Mouse (Mus musculus) heart, adult 18-20 months (tissue): ENCODE measurements at regions not wholly inside any gene's neighbourhood (a gene's known extent, or its start where the extent isn't known, plus 50 kb on each side); places are given as distances from the start of the nearest gene placed in this dataset.

Experiments
- DNase-seq, 2 experiments: peaks; one replicate each; pipeline ENCODE4 v3.0.0; 2021 to 2022; ENCODE audit warnings: mixed read lengths in 1 of 2

GRCm38 (mm10) chr19:14664682-14665417, 67.0 kb upstream of the Tle4 start:
- DNase-seq = no peak

DNA sequence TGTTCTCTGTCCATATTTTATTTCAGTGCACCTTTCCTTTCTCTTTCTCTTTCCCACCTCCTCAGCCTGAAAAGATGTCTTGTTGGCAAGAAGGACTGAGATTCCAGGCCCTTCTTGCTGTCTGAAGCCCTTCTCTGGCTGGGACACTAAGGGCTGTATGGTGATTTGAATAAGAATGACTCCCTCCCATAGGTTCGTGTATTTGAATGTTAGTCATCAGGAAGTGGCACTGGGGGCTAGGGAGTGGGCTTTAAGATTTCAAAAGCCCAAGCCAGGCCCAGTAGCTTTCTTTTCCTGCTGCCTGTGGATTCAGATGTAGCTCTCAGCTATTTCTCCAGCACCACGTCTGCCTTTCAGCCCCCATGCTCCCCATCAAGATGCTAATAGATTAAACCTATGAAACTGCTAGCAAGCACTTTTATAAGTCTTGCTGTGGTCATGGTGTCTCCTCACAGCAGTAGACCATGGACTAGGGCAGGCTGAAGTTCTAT, 66.3 kb upstream of the Tle4 start:
- DNase-seq = no peak

DNA sequence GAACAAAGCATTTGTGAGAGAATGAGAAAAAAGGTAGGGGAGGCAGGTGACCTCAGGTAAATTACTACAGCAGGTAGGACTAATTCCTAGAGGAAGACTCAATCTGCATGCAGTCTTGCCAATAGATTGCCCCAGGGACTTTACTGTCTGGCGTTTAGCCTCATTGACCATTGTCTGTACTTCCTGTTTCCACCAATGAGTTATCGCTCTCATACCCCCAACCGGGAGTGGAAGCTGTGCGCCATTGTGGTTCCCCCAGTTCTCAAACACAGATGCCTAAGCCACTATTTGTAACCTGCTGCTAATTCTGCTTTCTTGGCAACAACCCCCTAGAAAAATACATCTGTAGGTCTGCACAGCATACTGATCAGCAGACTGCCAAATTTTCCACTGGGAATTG, 65.5 kb upstream of the Tle4 start:
- no peak for DNase-seq

DNA sequence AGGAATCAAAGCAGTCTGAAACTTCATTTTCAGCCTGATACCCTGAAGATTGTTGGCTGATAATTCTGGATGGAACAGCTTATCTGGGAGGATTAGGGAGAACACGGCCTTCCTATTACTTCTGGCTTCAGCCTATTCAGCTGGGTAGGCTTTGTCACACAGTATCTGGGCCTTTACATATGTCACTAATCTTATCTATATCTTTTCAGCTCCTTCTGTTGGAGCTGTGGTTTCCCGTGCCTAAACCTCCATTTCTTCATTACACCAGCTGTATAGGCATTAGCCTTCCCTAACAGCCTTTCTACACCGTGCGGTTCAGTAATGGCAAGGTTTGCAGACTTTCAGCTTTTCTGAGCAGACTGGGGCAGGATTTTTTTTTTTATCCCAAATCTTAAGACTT, 61.9 kb upstream of the Tle4 start:
- no peak for DNase-seq

DNA sequence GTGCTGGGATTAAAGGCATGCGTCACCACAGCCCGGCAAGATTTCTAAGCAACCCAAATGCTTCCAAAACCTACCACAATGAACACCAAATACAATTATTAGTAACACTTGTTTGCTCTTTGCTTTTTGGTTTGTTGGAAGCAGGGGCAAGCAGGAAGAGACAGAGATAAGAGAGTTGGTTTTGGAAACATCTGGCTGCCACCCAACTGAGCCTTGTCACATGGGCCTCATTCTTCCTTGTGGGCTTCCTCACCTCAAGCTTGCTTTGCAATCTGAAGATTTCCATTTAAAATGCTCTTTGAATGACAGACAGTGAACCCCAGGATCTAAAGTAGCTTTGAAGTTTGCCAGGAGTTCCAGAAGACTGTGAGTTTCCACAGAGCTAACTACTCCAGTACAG, 60.6 kb upstream of the Tle4 start:
- no peak for DNase-seq

DNA sequence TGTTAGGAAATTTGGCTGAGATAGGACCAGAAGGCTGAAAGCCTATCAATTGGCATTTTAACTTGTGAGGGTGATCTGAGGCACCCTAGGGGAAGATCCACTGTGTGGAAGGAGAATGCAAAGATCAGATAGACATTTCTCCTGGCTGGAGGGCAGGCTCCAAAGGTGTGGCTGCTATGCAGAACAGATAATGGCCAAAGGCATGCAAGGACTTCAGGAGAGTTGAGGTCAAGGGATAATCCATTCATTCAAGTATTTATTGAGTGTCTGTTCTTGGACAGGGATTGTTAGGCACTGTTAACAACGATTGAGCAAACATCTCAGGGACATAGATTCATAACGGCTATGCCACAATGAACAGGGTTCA, 58.2 kb upstream of the Tle4 start:
- DNase-seq = no peak

DNA sequence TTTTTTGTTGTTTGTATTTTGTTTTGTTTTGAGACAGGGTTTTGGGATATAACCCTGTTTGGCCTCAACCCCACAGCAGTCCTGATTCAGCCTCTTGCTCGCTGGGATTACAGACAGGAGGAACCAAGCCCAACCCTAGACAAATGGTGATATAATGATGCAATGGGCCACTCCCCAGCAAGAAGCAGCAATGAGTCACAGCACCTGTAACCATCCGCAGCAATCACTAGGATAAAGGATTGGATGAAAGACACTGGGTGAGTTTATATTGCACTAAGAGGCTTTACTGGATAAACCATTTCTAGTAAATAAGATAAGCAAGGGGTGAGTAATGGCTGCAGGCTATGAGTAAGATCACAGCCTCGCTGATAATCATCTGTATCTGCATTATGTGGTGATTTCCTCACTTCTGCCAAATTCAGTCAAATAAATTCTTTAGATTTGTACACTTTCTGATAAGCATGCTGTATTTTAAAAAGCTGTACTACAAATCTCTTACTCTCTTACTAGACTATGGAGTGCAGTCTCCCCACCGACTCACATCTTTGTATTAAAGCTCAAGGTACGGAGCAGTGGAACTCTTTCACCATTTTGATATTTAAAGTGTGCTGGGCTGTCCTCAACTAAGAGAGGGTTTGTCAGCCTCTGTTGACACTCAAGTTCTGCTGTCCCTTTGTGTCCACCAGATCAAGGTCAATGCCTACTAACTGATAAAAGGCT, 57.6 kb upstream of the Tle4 start:
- DNase-seq = no peak
